Mouse (Mus musculus) monocyte, adult 2 months (primary cell): ENCODE measurements around the gene Cysrt1.
"Not testable (repeated sequence)": the region's sequence is repeated elsewhere in the genome, so short reads cannot be mapped to it uniquely, and the experiment has no call there.

Source experiments
- DNase-seq, 2 experiments: peaks; one replicate each; pipeline ENCODE4 v3.0.0; 2022; ENCODE audit warnings: low spot score in 2 of 2, low read depth in 1 of 2

Cysrt1 gene

GRCm38 (mm10) chr2:25265897-25266656, 23.8 kb upstream of the Cysrt1 start:
- DNase-seq: no peak

GRCm38 (mm10) chr2:25264851-25265250, 22.6 kb upstream of the Cysrt1 start:
- DNase-seq: no peak

GRCm38 (mm10) chr2:25264286-25264660, 22.0 kb upstream of the Cysrt1 start:
- DNase-seq: no peak

GRCm38 (mm10) chr2:25263623-25264285, 21.5 kb upstream of the Cysrt1 start:
- DNase-seq: no peak

- DNase-seq: peak in 1 of 2 experiments; percentile 26
These were observed 20.8 kb upstream of the Cysrt1 start for GRCm38 (mm10) chr2:25262795-25263622.

- DNase-seq: peak; percentile 78 to 84
These were observed 20.1 kb upstream of the Cysrt1 start, which contains the start of gene Tprn for GRCm38 (mm10) chr2:25262291-25262767. Gene Tprn (plus strand): TSS chr2:25262618.

- no peak for DNase-seq
These were observed 19.6 kb upstream of the Cysrt1 start for GRCm38 (mm10) chr2:25261870-25262269.

- DNase-seq: no peak
These were observed 16.6 kb upstream of the Cysrt1 start for GRCm38 (mm10) chr2:25258887-25259286.

GRCm38 (mm10) chr2:25257250-25257649, 15.0 kb upstream of the Cysrt1 start:
- DNase-seq: not testable (repeated sequence)

GRCm38 (mm10) chr2:25256443-25257109, 14.3 kb upstream of the Cysrt1 start:
- DNase-seq: peak in 1 of 2 experiments; percentile 53

- DNase-seq: peak; percentile 63 to 77
These were observed 13.1 kb upstream of the Cysrt1 start, which contains the start of gene Tmem203 for GRCm38 (mm10) chr2:25255284-25255779. Gene Tmem203 (plus strand): TSS chr2:25255439.

- no peak for DNase-seq
These were observed 10.1 kb upstream of the Cysrt1 start for GRCm38 (mm10) chr2:25252331-25252730.

- DNase-seq: no peak
These were observed 4.2 kb upstream of the Cysrt1 start, which contains the start of gene AL732309.1 for GRCm38 (mm10) chr2:25246183-25247072. Gene AL732309.1 (minus strand): TSS chr2:25246863.

GRCm38 (mm10) chr2:25244144-25244543, 1.9 kb upstream of the Cysrt1 start:
- DNase-seq: no peak

- no peak for DNase-seq
These were observed 1.1 kb upstream of the Cysrt1 start for GRCm38 (mm10) chr2:25243342-25243741.

GRCm38 (mm10) chr2:25241438-25241775, 845 bp downstream of the Cysrt1 start:
- DNase-seq: no peak

GRCm38 (mm10) chr2:25240723-25241437, 1.4 kb downstream of the Cysrt1 start:
- no peak for DNase-seq

GRCm38 (mm10) chr2:25240310-25240709, 1.9 kb downstream of the Cysrt1 start:
- DNase-seq: no peak

- DNase-seq: no peak
These were observed 2.5 kb downstream of the Cysrt1 start for GRCm38 (mm10) chr2:25239766-25240165.
